Comparison of ENCODE assay signal across 8 mouse cellular contexts in genomic region chrX:48340441-48341049, GRCm38 (mm10). TPM values are rescaled to one million over a fixed set of nuclear protein-coding genes. Genes with fewer than 3 reads are reported as not detected.
A peak's percentile ranks its signal among the peaks of the same experiment; 100 is the strongest.
DNase-seq lines count a peak whose midpoint lies in the region; ATAC-seq lines count a peak whose summit lies in the region.

No protein-coding gene starts in this region.

- DNase-seq in urinary bladder, postnatal 14 days (ENCODE audit: low spot score): peak; percentile 7
- no peak for DNase-seq in urinary bladder, postnatal 10 days (ENCODE audit: low spot score)
- DNase-seq in cerebellum, postnatal 25 days: peak; percentile 28 to 40
- DNase-seq in midbrain, embryonic 10.5 days (ENCODE audit: low spot score): peak; percentile 31
- DNase-seq in testis, postnatal 14 days (ENCODE audit: low spot score): peak; percentile 10
- no peak for DNase-seq in right cerebral cortex, adult 2 months (ENCODE audit: low spot score in 2 of 2)

- WGBS in heart, embryonic 12.5 days: 11% methylated on average over 35 of the region's 35 CpGs
- WGBS in kidney, embryonic 16.5 days: 17% methylated on average over 33 of the region's 35 CpGs
- WGBS in midbrain, embryonic 10.5 days: 18% methylated on average over 35 of the region's 35 CpGs

- no peaks in the 10 kb centered on the region for H3K4me1 ChIP-seq in heart, embryonic 12.5 days (replicated peaks)
- H3K4me1 ChIP-seq in kidney, embryonic 16.5 days (ENCODE audit: insufficient read depth, low read length): 0 out of 2 replicates have a peak, but pooled peaks cover 2% of the 10 kb centered on the region
- H3K4me1 ChIP-seq in midbrain, embryonic 10.5 days: peaks cover 21% of the 10 kb centered on the region

- no peak for ATAC-seq in heart, embryonic 12.5 days (ENCODE audit: insufficient number of reproducible peaks, low FRiP score)
- no peak for ATAC-seq in kidney, embryonic 16.5 days (ENCODE audit: low FRiP score, low TSS enrichment)

- no peak overlapping the region for H3K27ac ChIP-seq in heart, embryonic 12.5 days (ENCODE audit: poor library complexity, severe bottlenecking)
- peak overlapping the region; percentile 61; the same call in 1 of the 2 replicates for H3K27ac ChIP-seq in kidney, embryonic 16.5 days (ENCODE audit: low read length)
- H3K27ac ChIP-seq in midbrain, embryonic 10.5 days (replicated peaks): peak overlapping the region; percentile 82

- H3K9me3 ChIP-seq in heart, embryonic 12.5 days (replicated peaks): no peaks in the 10 kb centered on the region
- 0 out of 2 replicates have a peak, but pooled peaks cover 3% of the 10 kb centered on the region for H3K9me3 ChIP-seq in kidney, embryonic 16.5 days (ENCODE audit: low read length)
- peaks cover 8% of the 10 kb centered on the region; the same call in 1 of the 2 replicates for H3K9me3 ChIP-seq in midbrain, embryonic 10.5 days (replicated peaks)

- H3K4me3 ChIP-seq in heart, embryonic 12.5 days: peak overlapping the region; percentile 75
- peak overlapping the region; percentile 61 for H3K4me3 ChIP-seq in kidney, embryonic 16.5 days (ENCODE audit: low read length)
- peak overlapping the region; percentile 66 for H3K4me3 ChIP-seq in midbrain, embryonic 10.5 days

- H3K27me3 ChIP-seq in heart, embryonic 12.5 days (replicated peaks): peaks cover 34% of the 10 kb centered on the region
- no peaks in the 10 kb centered on the region; the same call in 1 of the 2 replicates for H3K27me3 ChIP-seq in kidney, embryonic 16.5 days (ENCODE audit: insufficient read depth, low read length)
- H3K27me3 ChIP-seq in midbrain, embryonic 10.5 days (ENCODE audit: low read depth, poor library complexity, severe bottlenecking): peaks cover 36% of the 10 kb centered on the region

- peak overlapping the region; percentile 69 for H3K9ac ChIP-seq in heart, embryonic 12.5 days
- H3K9ac ChIP-seq in kidney, embryonic 16.5 days (replicated peaks; ENCODE audit: low read length): peak overlapping the region; percentile 75

- H3K36me3 ChIP-seq in heart, embryonic 12.5 days: no peaks in the 10 kb centered on the region
- no peaks in the 10 kb centered on the region for H3K36me3 ChIP-seq in kidney, embryonic 16.5 days (ENCODE audit: insufficient read depth, low read length)
- no peaks in the 10 kb centered on the region for H3K36me3 ChIP-seq in midbrain, embryonic 10.5 days

- peak overlapping the region; percentile 94 for H3K4me2 ChIP-seq in heart, embryonic 12.5 days
- H3K4me2 ChIP-seq in kidney, embryonic 16.5 days (replicated peaks; ENCODE audit: low read depth, low read length): peak overlapping the region; percentile 65

RNA-seq across cellular contexts. Expression of gene Bcorl1, which starts 0.6 kb away (rescaled TPM):
- polyA plus RNA-seq in heart, embryonic 12.5 days (2016; fragmentation: Nextera tagmentation; extraction: Ambion mirVana): 4.6 and 5.9 TPM in 2 replicates
- polyA plus RNA-seq in kidney, embryonic 16.5 days (2015; fragmentation: Nextera tagmentation; extraction: Ambion mirVana): 5.6 and 6.2 TPM in 2 replicates
- 4.0 and 4.9 TPM in 2 replicates for polyA plus RNA-seq in midbrain, embryonic 10.5 days (2016; fragmentation: Nextera tagmentation; extraction: Ambion mirVana)

Comparison
In these comparisons a context has a peak if more than half of its experiments do, and no peak if none do; other contexts are left out.
1. DNase-seq: peak in urinary bladder, postnatal 14 days (single experiment), cerebellum, postnatal 25 days (2 of 2), midbrain, embryonic 10.5 days (single experiment) and testis, postnatal 14 days (single experiment); none in urinary bladder, postnatal 10 days (single experiment) and right cerebral cortex, adult 2 months (0 of 2).
2. Peak in every context shown above with its lines, with median percentiles within 50 percentile points of each other: H3K4me3 ChIP-seq.